Mouse (Mus musculus) heart, postnatal 0 days (tissue): ENCODE data around the gene Pak7.

Experiments
- CTCF ChIP-seq: IDR thresholded peaks from 2 replicates; pipeline ENCODE4 v1.5.1; 2016; ENCODE audit warnings: antibody characterized with exemption, control low read depth, low read depth
- EP300 ChIP-seq: IDR thresholded peaks from 2 replicates; pipeline ENCODE4 v1.6.1; 2016; ENCODE audit warnings: antibody characterized with exemption, low read depth

- TF ChIP-seq CTCF (peak; percentile 99), EP300 (no peak)
Measured at GRCm38 (mm10) chr2:136148999-136149398, 238.8 kb downstream of the Pak7 start.
